Mouse (Mus musculus) stomach, postnatal 0 days (tissue): ENCODE measurements at regions not wholly inside any gene's neighbourhood (a gene's known extent, or its start where the extent isn't known, plus 50 kb on each side); places are given as distances from the start of the nearest gene placed in this dataset. TPM values are rescaled to one million over a fixed set of nuclear protein-coding genes. Genes with fewer than 3 reads are reported as not detected.
A peak's percentile ranks its signal among the peaks of the same experiment; 100 is the strongest.

Experiments used
- ATAC-seq: fragments of 200-750 bp; cut with Nextera tagmentation; 2 replicates; pipeline ENCODE4 v1.8.0; 2017; ENCODE audit not compliant: low FRiP score, low TSS enrichment
- DNase-seq: peaks from one replicate; pipeline ENCODE4 v3.0.0-alpha.2; 2016; ENCODE audit warnings: low spot score
- H3K27ac ChIP-seq: fragments of 300-500 bp; sonication (generic); replicated peaks from 2 replicates; pipeline ENCODE4 v1.5.1; 2014; ENCODE audit warnings: mild to moderate bottlenecking, control low read depth
- H3K27me3 ChIP-seq: fragments of 300-500 bp; sonication (generic); 2 replicates; pipeline ENCODE4 v1.6.1; 2014; ENCODE audit warnings: low read length; ENCODE audit not compliant: control insufficient read depth, insufficient read depth
- H3K36me3 ChIP-seq: fragments of 300-500 bp; sonication (generic); 2 replicates; pipeline ENCODE4 v1.6.1; 2014; ENCODE audit warnings: low read length, mixed read lengths; ENCODE audit not compliant: control insufficient read depth, insufficient read depth
- H3K4me1 ChIP-seq: fragments of 300-500 bp; sonication (generic); replicated peaks from 2 replicates; pipeline ENCODE4 v1.6.1; 2014; ENCODE audit warnings: antibody characterized with exemption; ENCODE audit not compliant: control insufficient read depth, insufficient read depth
- H3K4me2 ChIP-seq: fragments of 300-500 bp; sonication (generic); replicated peaks from 2 replicates; pipeline ENCODE4 v1.6.1; 2014; ENCODE audit warnings: low read depth, mild to moderate bottlenecking, control low read depth, moderate library complexity
- H3K4me3 ChIP-seq: fragments of 300-500 bp; sonication (generic); 2 replicates; pipeline ENCODE4 v1.5.1; 2014; ENCODE audit warnings: low read depth, low read length, control low read depth
- H3K9ac ChIP-seq: fragments of 300-500 bp; sonication (generic); 2 replicates; pipeline ENCODE4 v1.6.1; 2014; ENCODE audit warnings: mild to moderate bottlenecking, low read length, control low read depth, mixed read lengths
- H3K9me3 ChIP-seq: fragments of 300-500 bp; sonication (generic); 2 replicates; pipeline ENCODE4 v1.6.1; 2016; ENCODE audit warnings: low read length; ENCODE audit not compliant: control insufficient read depth
- CTCF ChIP-seq: IDR thresholded peaks from 2 replicates; pipeline ENCODE4 v1.5.1; 2016; ENCODE audit warnings: antibody characterized with exemption, low read depth, mild to moderate bottlenecking, moderate library complexity
- EP300 ChIP-seq: optimal IDR thresholded peaks from 2 replicates; pipeline ENCODE3; 2016; ENCODE audit warnings: antibody characterized with exemption
- WGBS: fragments of 180-500 bp; shearing (Covaris S2); extraction: QIAGEN DNeasy Blood & Tissue Kit; methylation state at CpG from one replicate; pipeline ENCODE4 v1.1.7; 2014; 5-methylcytosine and 5-hydroxymethylcytosine counted together
- microRNA-seq: library from miRNA; unstranded; fragments of <30 nt; microRNA quantifications from one replicate; pipeline ENCODE4, GENCODE M21; 2016

DNA sequence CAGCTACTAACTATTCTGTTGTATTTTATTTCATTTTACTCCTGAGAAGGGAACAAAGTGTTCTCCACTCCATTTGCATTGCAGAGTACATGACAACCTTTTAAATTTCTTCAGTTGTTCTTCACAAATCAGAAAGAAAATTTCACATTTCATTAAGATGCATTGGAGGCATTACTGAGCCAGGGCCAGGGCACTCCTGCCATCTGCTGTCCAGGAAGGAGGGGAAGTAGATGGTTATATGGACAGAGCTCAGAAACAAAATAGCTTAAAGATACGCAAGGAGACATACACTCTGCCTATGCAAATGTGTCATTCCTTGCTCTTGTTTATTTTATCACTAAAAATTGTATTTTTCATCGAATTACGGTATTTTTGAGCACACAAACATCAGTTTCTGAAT, 826.6 kb upstream of the Luzp2 start:
- Histone ChIP-seq H3K9ac (no peak overlapping the region), H3K9me3 (no peaks in the 10 kb centered on the region), H3K4me1 (no peaks in the 10 kb centered on the region), H3K4me2 (no peak overlapping the region), H3K4me3 (no peak overlapping the region), H3K27me3 (no peaks in the 10 kb centered on the region), H3K36me3 (no peaks in the 10 kb centered on the region), H3K27ac (no peak overlapping the region)
- ATAC-seq = no peak
- DNase-seq = no peak
- WGBS = 58% methylated on average over 3 of the region's 3 CpGs
- no peak for TF ChIP-seq EP300
- TF ChIP-seq CTCF = peak; percentile 58

Small RNA genes lying in the stretch of these regions (microRNA-seq; reads per million reads assigned to microRNA genes)
- gene Gm27921 (not detected), gene Mir6238 (not detected)
